Mouse (Mus musculus): ENCODE measurements around the gene Dyrk1a. TPM values are rescaled to one million over a fixed set of nuclear protein-coding genes. Genes with fewer than 3 reads are reported as not detected.
A peak's percentile ranks its signal among the peaks of the same experiment; 100 is the strongest.

The Dyrk1a gene
- total and polyA plus RNA-seq, 3 experiments = 32.4 to 53.7 (median 40.4) TPM

DNA sequence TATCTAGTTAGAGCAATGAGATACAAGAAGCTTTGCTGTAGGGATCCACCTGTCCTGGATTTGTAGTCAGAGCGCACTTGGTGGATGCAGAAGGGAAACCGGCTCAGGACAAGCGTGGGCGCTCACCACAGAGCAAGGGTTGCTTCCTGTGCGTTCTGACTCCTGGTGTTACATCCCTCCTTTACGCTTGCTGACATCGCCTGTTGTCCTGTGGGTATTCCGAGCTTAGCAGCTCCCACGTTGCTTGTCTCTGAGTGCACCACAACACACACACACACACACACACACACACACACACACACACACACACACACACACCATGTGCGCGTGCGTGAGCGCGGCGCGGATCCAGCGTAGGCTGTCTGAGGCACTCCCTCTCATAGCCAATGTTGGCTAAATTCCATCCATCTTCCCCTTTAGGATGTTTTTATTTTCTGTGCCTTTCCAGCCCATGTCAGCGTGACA, 155.0 kb downstream of the Dyrk1a start:
- Histone ChIP-seq H3K4me3 (replicated peaks in 1 of 3; ENCODE audit: low read depth in 2 of 3, low read length in 2 of 3, poor library complexity in 1 of 3) (peak overlapping the region in 2 of 3 experiments; percentile 29 to 49), H3K36me3 (replicated peaks in 1 of 2; ENCODE audit: control insufficient read depth in 1 of 2, insufficient read depth in 1 of 2, low read length in 1 of 2) (no peaks in the 10 kb centered on the region), H3K27me3 (replicated peaks) (no peaks in the 10 kb centered on the region), H3K4me2 (ENCODE audit: insufficient read depth, low read depth, poor library complexity, severe bottlenecking) (peak overlapping the region; percentile 70), H3K79me2 (replicated peaks; ENCODE audit: control insufficient read depth, extremely low read depth, insufficient read depth, poor library complexity, severe bottlenecking) (no peaks in the 10 kb centered on the region), H3K4me1 (ENCODE audit: control insufficient read depth in 1 of 2, insufficient read depth in 2 of 2) (peaks cover 4 to 12% of the 10 kb centered on the region in 2 experiments; a peak in 1 of 4 replicates), H3K9ac (ENCODE audit: insufficient read depth, low read depth) (peak overlapping the region; percentile 40), H3K27ac (ENCODE audit: insufficient read depth, low read depth) (no peak overlapping the region), H3K9me3 (replicated peaks; ENCODE audit: low read length) (peaks cover 11% of the 10 kb centered on the region)
- in situ Hi-C loops (cut with MboI; ENCODE audit: low pct_ligation_motif_present, low pct_unique_long_range_greater_than_20kb, low sequenced_read_pairs) (no loop called here), dilution Hi-C loops (cut with MboI; ENCODE audit: extremely low pct_ligation_motif_present, extremely low pct_unique_long_range_greater_than_20kb, low sequenced_read_pairs) (no loop called here)
- no peak for DNase-seq (ENCODE audit: extremely low read depth)
- TF ChIP-seq NRF1 (IDR thresholded peaks at IDR 0.05; ENCODE audit: low read depth, low read length) = peak; percentile 80
- 0 out of 2 replicates have a peak, but pooled peaks have one; percentile 4 for TF ChIP-seq MAZ (IDR thresholded peaks at IDR 0.05; ENCODE audit: low read depth, low read length)
- TF ChIP-seq MXI1 (IDR thresholded peaks at IDR 0.05; ENCODE audit: low read depth, low read length) = peak; percentile 66
- TF ChIP-seq CHD1 (IDR thresholded peaks at IDR 0.05; ENCODE audit: low read depth, low read length) = no peak
- TF ChIP-seq SIN3A (IDR thresholded peaks at IDR 0.05; ENCODE audit: low read length) = peak; percentile 36; the same call in 1 of the 2 replicates
- peak; percentile 26 for TF ChIP-seq BHLHE40 (IDR thresholded peaks at IDR 0.05; ENCODE audit: low read depth, low read length)
- TF ChIP-seq ZNF384 (IDR thresholded peaks at IDR 0.05; ENCODE audit: low read depth, low read length) = no peak
- no peak for TF ChIP-seq HCFC1 (IDR thresholded peaks at IDR 0.05; ENCODE audit: low read depth, low read length)
- 0 out of 2 replicates have a peak, but pooled peaks have one; percentile 19 for TF ChIP-seq TCF12 (IDR thresholded peaks at IDR 0.05; ENCODE audit: low read depth, low read length)
- TF ChIP-seq EP300 (IDR thresholded peaks at IDR 0.05; ENCODE audit: low read length) = no peak

DNA sequence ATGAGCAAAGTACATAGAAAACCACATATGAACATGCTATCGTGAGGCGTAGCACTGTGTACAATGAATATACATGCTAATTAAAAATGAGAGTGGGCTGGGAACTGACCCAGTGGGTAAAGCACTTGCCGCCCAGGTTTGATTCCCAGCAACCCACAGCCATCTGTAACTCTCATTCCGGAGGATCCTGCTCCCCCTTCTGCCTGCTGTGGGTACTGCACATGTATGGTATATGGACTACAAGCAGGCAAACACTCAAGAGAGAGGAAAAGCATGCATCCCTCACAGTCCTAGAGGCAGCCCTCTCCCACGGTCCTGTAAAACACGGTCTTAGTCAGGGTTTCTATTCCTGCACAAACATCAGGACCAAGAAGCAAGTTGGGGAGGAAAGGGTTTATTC, 159.4 kb downstream of the Dyrk1a start:
- Histone ChIP-seq H3K4me2 (ENCODE audit: insufficient read depth, low read depth, poor library complexity, severe bottlenecking) (no peak overlapping the region), H3K9ac (ENCODE audit: insufficient read depth, low read depth) (no peak overlapping the region), H3K79me2 (replicated peaks; ENCODE audit: control insufficient read depth, extremely low read depth, insufficient read depth, poor library complexity, severe bottlenecking) (no peaks in the 10 kb centered on the region), H3K36me3 (replicated peaks in 1 of 2; ENCODE audit: control insufficient read depth in 1 of 2, insufficient read depth in 1 of 2, low read length in 1 of 2) (no peaks in the 10 kb centered on the region), H3K27me3 (replicated peaks) (no peaks in the 10 kb centered on the region), H3K4me3 (replicated peaks in 1 of 3; ENCODE audit: low read depth in 2 of 3, low read length in 2 of 3, poor library complexity in 1 of 3) (no peak overlapping the region), H3K27ac (ENCODE audit: insufficient read depth, low read depth) (no peak overlapping the region), H3K4me1 (ENCODE audit: control insufficient read depth in 1 of 2, insufficient read depth in 2 of 2) (0 out of 4 replicates have a peak, but pooled peaks cover 4% of the 10 kb centered on the region in 2 experiments), H3K9me3 (replicated peaks; ENCODE audit: low read length) (peaks cover 7% of the 10 kb centered on the region)
- dilution Hi-C loops (cut with MboI; ENCODE audit: extremely low pct_ligation_motif_present, extremely low pct_unique_long_range_greater_than_20kb, low sequenced_read_pairs) = no loop called here
- in situ Hi-C loops (cut with MboI; ENCODE audit: low pct_ligation_motif_present, low pct_unique_long_range_greater_than_20kb, low sequenced_read_pairs) = no loop called here
- DNase-seq (ENCODE audit: extremely low read depth) = no peak
- TF ChIP-seq ETS1 (conservative IDR thresholded peaks at IDR 0.05; ENCODE audit: low read depth, low read length) (no peak), CTCF (conservative IDR thresholded peaks at IDR 0.05 in 1 of 2, IDR thresholded peaks at IDR 0.05 in 1 of 2; ENCODE audit: low read depth in 2 of 2, low read length in 2 of 2) (peak in 1 of 2 experiments; percentile 31; a peak in 1 of 4 replicates)

DNA sequence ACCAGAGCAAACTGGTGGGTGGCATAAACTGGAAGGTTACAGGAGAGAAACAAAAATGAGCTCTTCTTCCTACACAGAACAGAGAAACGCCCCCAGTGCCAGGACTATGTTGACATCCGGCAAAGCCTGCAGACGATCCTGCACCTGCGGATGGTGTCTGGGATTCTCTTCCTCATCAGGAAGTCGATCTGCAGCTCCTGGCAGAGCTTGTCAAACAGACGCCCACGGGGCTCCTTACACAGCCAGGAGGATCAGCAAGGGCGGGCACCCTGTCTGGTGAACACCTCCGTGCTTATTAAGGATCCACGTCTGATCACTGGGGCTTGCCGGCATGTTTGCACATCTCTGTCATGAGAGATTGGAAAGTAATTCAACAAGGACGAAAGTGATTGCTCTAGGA, 161.2 kb downstream of the Dyrk1a start:
- dilution Hi-C loops (cut with MboI; ENCODE audit: extremely low pct_ligation_motif_present, extremely low pct_unique_long_range_greater_than_20kb, low sequenced_read_pairs) = no loop called here
- no peak overlapping the region for H3K27ac ChIP-seq (ENCODE audit: insufficient read depth, low read depth)

More for the DNA sequence above, 161.2 kb downstream of the Dyrk1a start:
- Histone ChIP-seq H3K4me1 (ENCODE audit: control insufficient read depth in 1 of 2, insufficient read depth in 2 of 2) (peaks cover 0 to 5% of the 10 kb centered on the region in 2 experiments; a peak in 1 of 4 replicates), H3K4me2 (ENCODE audit: insufficient read depth, low read depth, poor library complexity, severe bottlenecking) (no peak overlapping the region), H3K9me3 (replicated peaks; ENCODE audit: low read length) (peaks cover 7% of the 10 kb centered on the region), H3K9ac (ENCODE audit: insufficient read depth, low read depth) (no peak overlapping the region), H3K36me3 (replicated peaks in 1 of 2; ENCODE audit: control insufficient read depth in 1 of 2, insufficient read depth in 1 of 2, low read length in 1 of 2) (no peaks in the 10 kb centered on the region), H3K79me2 (replicated peaks; ENCODE audit: control insufficient read depth, extremely low read depth, insufficient read depth, poor library complexity, severe bottlenecking) (no peaks in the 10 kb centered on the region), H3K27me3 (replicated peaks) (no peaks in the 10 kb centered on the region), H3K4me3 (replicated peaks in 1 of 3; ENCODE audit: low read depth in 2 of 3, low read length in 2 of 3, poor library complexity in 1 of 3) (no peak overlapping the region)
- in situ Hi-C loops (cut with MboI; ENCODE audit: low pct_ligation_motif_present, low pct_unique_long_range_greater_than_20kb, low sequenced_read_pairs) = no loop called here
- DNase-seq (ENCODE audit: extremely low read depth) = no peak
- TF ChIP-seq NELFE (IDR thresholded peaks at IDR 0.05; ENCODE audit: low read depth, low read length) (no peak), IRF4 (IDR thresholded peaks at IDR 0.05; ENCODE audit: low read depth, low read length) (no peak), JUND (conservative IDR thresholded peaks at IDR 0.05; ENCODE audit: low read depth, low read length) (no peak), CHD2 (IDR thresholded peaks at IDR 0.05; ENCODE audit: low read length) (no peak), PAX5 (IDR thresholded peaks at IDR 0.05; ENCODE audit: low read length) (no peak), UBTF (IDR thresholded peaks at IDR 0.05; ENCODE audit: low read depth, low read length) (no peak), ELF1 (IDR thresholded peaks at IDR 0.05; ENCODE audit: low read depth, low read length) (no peak), POLR2A (IDR thresholded peaks at IDR 0.05; ENCODE audit: low read depth, low read length) (no peak), ZMIZ1 (IDR thresholded peaks at IDR 0.05; ENCODE audit: low read depth, low read length) (no peak), GABPA (IDR thresholded peaks at IDR 0.05; ENCODE audit: insufficient replicate concordance, low read depth, low read length) (no peak), ZNF384 (IDR thresholded peaks at IDR 0.05; ENCODE audit: low read depth, low read length) (no peak), SMC3 (IDR thresholded peaks at IDR 0.05; ENCODE audit: low read depth, low read length) (no peak), CTCF (conservative IDR thresholded peaks at IDR 0.05 in 1 of 2, IDR thresholded peaks at IDR 0.05 in 1 of 2; ENCODE audit: low read depth in 2 of 2, low read length in 2 of 2) (no peak)
